Mouse (Mus musculus): ENCODE results near the gene Ndufc2. TPM values are rescaled to one million over a fixed set of nuclear protein-coding genes. Genes with fewer than 3 reads are reported as not detected.

Ndufc2 gene
- polyA plus RNA-seq, 1 experiment from 2014 or later = 384 TPM

DNA sequence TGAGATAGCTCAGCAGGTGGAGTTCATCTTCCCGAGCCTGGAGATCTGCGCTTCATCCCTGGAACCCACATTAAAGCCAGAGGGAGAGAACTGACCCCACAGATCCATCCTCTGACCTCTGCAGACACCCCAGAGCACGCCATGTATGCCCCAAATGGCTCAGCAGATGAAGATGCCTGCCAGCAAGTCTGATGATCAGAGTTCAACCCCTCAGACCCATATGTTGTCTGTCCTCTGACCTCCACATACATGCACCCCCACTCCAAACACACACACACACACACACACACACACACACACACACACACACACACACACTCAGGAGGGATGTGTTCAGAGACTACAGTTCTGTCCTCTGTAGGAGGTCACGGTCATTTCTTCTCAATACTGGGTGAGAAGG, 16.7 kb downstream of the Ndufc2 start:
- peaks cover 6% of the 10 kb centered on the region; the same call in 1 of the 2 replicates for H3K36me3 ChIP-seq
- H3K4me2 ChIP-seq = no peak overlapping the region
- H3K4me3 ChIP-seq (replicated peaks) = no peak overlapping the region
- H3K9me3 ChIP-seq = no peaks in the 10 kb centered on the region
- ATAC-seq (ENCODE audit: insufficient number of reproducible peaks, insufficient read depth, low FRiP score, low TSS enrichment, low read depth) = no peak
- H3K27ac ChIP-seq = no peak overlapping the region
- no peak overlapping the region for H3K9ac ChIP-seq (replicated peaks)
- 79% methylated on average over 4 of the region's 4 CpGs for WGBS
- H3K27me3 ChIP-seq = no peaks in the 10 kb centered on the region
- peaks cover 9% of the 10 kb centered on the region for H3K4me1 ChIP-seq (replicated peaks)

GRCm38 (mm10) chr7:97416906-97417777, 17.3 kb downstream of the Ndufc2 start, which contains the start of gene Thrsp:
Gene Thrsp, minus strand, starts transcription at chr7:97417730.
- H3K9ac ChIP-seq (replicated peaks) = no peak within 1 kb of the TSS
- WGBS = 83% methylated on average over 25 of the region's 25 CpGs
- no peaks in the 10 kb centered on the region for H3K9me3 ChIP-seq
- ATAC-seq (ENCODE audit: insufficient number of reproducible peaks, insufficient read depth, low FRiP score, low TSS enrichment, low read depth) = no peak
- peaks cover 9% of the 10 kb centered on the region for H3K4me1 ChIP-seq (replicated peaks)
- H3K4me3 ChIP-seq (replicated peaks) = no peak within 1 kb of the TSS
- no peak within 1 kb of the TSS for H3K27ac ChIP-seq
- H3K36me3 ChIP-seq = peaks cover 6% of the 10 kb centered on the region; the same call in 1 of the 2 replicates
- H3K4me2 ChIP-seq = no peak within 1 kb of the TSS
- H3K27me3 ChIP-seq = no peaks in the 10 kb centered on the region

GRCm38 (mm10) chr7:97418717-97419116, 18.9 kb downstream of the Ndufc2 start:
- Histone ChIP-seq H3K4me2 (no peak overlapping the region), H3K9me3 (no peaks in the 10 kb centered on the region), H3K27me3 (no peaks in the 10 kb centered on the region), H3K9ac (replicated peaks) (no peak overlapping the region), H3K4me1 (replicated peaks) (peaks cover 9% of the 10 kb centered on the region), H3K27ac (no peak overlapping the region), H3K4me3 (replicated peaks) (no peak overlapping the region), H3K36me3 (no peaks in the 10 kb centered on the region)
- 81% methylated on average over 5 of the region's 5 CpGs for WGBS
- no peak for ATAC-seq (ENCODE audit: insufficient number of reproducible peaks, insufficient read depth, low FRiP score, low TSS enrichment, low read depth)

- ATAC-seq (ENCODE audit: insufficient number of reproducible peaks, insufficient read depth, low FRiP score, low TSS enrichment, low read depth) = no peak
- no peaks in the 10 kb centered on the region for H3K36me3 ChIP-seq
- peaks cover 9% of the 10 kb centered on the region for H3K4me1 ChIP-seq (replicated peaks)
- H3K4me2 ChIP-seq = no peak overlapping the region
- no peak overlapping the region for H3K4me3 ChIP-seq (replicated peaks)
- no peaks in the 10 kb centered on the region for H3K9me3 ChIP-seq
- no peaks in the 10 kb centered on the region for H3K27me3 ChIP-seq
- H3K9ac ChIP-seq (replicated peaks) = no peak overlapping the region
- WGBS = 76% methylated on average over 5 of the region's 5 CpGs
- no peak overlapping the region for H3K27ac ChIP-seq
These were observed 19.4 kb downstream of the Ndufc2 start for GRCm38 (mm10) chr7:97419163-97419562.

DNA sequence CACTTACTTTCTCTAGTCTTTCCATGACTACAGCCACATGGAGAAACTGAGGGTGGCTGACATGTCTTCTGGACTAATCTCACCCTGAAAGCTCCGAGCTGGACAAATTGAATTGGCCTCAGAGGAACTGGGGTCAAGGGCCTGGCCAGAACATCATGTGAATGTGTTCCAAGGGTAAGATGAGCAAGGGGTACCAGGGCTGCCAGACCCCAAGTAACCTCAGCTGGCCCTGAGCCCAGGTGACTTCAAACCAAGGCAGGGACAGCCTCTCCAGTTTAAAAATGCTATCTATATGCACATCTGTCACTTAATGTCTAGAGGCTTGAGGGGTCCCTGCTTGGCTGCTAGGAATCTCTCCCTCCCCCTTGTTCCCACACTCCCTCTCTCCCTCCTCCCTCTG, 20.6 kb downstream of the Ndufc2 start:
- Histone ChIP-seq H3K27ac (no peak overlapping the region), H3K4me1 (replicated peaks) (peaks cover 6% of the 10 kb centered on the region), H3K27me3 (no peaks in the 10 kb centered on the region), H3K9me3 (no peaks in the 10 kb centered on the region), H3K4me3 (replicated peaks) (no peak overlapping the region), H3K9ac (replicated peaks) (no peak overlapping the region), H3K36me3 (no peaks in the 10 kb centered on the region), H3K4me2 (no peak overlapping the region)
- WGBS = 72% methylated on average over 1 of the region's 1 CpGs
- ATAC-seq (ENCODE audit: insufficient number of reproducible peaks, insufficient read depth, low FRiP score, low TSS enrichment, low read depth) = no peak

DNA sequence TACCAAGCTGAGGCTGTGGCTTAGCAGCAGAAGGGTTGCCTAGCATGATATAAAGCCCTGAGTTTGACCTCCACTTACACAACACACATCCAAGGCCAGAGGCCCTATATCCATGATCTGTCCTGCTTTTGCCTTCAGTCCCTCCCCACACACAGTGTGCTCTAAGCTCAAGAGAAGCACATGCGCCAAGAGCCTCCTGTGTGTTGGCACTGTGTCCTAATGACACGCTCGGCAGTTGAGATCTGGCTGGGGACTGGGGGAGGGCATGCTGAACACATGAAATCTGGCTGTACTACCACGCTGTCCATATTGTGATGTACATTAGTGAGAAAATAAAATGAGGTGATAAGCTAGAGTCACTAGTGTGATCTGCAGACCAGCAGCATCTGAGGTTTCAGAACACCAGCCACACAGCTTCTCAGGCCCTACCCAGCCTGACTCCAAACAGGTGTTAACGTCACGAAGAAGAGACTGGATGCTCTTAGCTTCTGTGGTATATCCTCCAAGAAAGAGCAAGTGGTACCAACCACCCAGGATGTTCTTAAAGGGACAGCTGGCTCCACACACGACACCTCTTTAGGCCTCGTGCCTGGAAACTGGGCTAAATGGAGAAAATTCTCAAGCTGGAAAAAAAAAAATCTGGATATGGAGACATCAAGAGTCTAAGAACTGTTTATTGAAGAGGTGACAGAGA, 21.3 kb downstream of the Ndufc2 start:
- Histone ChIP-seq H3K27me3 (no peaks in the 10 kb centered on the region), H3K36me3 (no peaks in the 10 kb centered on the region), H3K27ac (no peak overlapping the region), H3K9me3 (no peaks in the 10 kb centered on the region), H3K4me3 (replicated peaks) (no peak overlapping the region), H3K4me1 (replicated peaks) (0 out of 2 replicates have a peak, but pooled peaks cover 3% of the 10 kb centered on the region), H3K4me2 (no peak overlapping the region), H3K9ac (replicated peaks) (no peak overlapping the region)
- 87% methylated on average over 8 of the region's 8 CpGs for WGBS
- no peak for ATAC-seq (ENCODE audit: insufficient number of reproducible peaks, insufficient read depth, low FRiP score, low TSS enrichment, low read depth)

- Histone ChIP-seq H3K4me1 (replicated peaks) (0 out of 2 replicates have a peak, but pooled peaks cover 3% of the 10 kb centered on the region), H3K27me3 (no peaks in the 10 kb centered on the region), H3K9me3 (no peaks in the 10 kb centered on the region), H3K4me3 (replicated peaks) (no peak overlapping the region), H3K27ac (no peak overlapping the region), H3K4me2 (no peak overlapping the region), H3K9ac (replicated peaks) (no peak overlapping the region), H3K36me3 (no peaks in the 10 kb centered on the region)
- ATAC-seq (ENCODE audit: insufficient number of reproducible peaks, insufficient read depth, low FRiP score, low TSS enrichment, low read depth) = no peak
- 54% methylated on average over 5 of the region's 5 CpGs for WGBS
These were observed 24.0 kb downstream of the Ndufc2 start for GRCm38 (mm10) chr7:97423754-97424153.

DNA sequence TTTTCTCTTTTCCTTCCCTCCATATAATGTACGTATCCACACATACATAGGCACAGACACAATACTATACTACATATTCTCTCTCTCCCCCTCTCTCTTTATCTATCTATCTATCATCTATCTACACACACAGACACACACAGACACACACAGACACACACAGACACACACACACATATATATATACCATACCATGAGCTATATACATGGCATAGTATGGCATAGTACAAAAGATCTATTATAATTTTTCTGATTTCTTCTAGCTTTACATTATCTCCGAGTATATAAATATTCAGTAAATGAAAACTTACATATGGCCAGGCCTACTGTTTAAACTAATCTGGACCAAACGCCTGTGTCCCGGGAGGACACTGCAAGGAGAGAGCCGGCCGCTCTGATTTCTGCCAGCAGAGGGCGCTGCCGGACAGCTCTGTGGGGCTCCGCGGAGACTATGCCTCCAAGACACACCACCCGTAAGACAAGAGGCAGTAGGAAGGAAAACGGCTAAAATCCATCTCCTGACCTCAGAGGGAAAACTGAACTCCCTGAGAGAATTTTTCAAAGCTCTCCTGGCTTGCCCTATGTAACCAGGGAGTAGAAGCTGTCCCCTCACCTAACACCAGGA, 24.9 kb downstream of the Ndufc2 start:
- H3K36me3 ChIP-seq = no peaks in the 10 kb centered on the region
- H3K27ac ChIP-seq = no peak overlapping the region
- no peak overlapping the region for H3K4me2 ChIP-seq
- WGBS = 9% methylated on average over 12 of the region's 12 CpGs
- H3K27me3 ChIP-seq = no peaks in the 10 kb centered on the region
- H3K4me1 ChIP-seq (replicated peaks) = peaks cover 11% of the 10 kb centered on the region
- no peak overlapping the region for H3K9ac ChIP-seq (replicated peaks)
- H3K4me3 ChIP-seq (replicated peaks) = no peak overlapping the region
- peak; percentile 66; the same call in 1 of the 2 replicates for ATAC-seq (ENCODE audit: insufficient number of reproducible peaks, insufficient read depth, low FRiP score, low TSS enrichment, low read depth)
- H3K9me3 ChIP-seq = no peaks in the 10 kb centered on the region

DNA sequence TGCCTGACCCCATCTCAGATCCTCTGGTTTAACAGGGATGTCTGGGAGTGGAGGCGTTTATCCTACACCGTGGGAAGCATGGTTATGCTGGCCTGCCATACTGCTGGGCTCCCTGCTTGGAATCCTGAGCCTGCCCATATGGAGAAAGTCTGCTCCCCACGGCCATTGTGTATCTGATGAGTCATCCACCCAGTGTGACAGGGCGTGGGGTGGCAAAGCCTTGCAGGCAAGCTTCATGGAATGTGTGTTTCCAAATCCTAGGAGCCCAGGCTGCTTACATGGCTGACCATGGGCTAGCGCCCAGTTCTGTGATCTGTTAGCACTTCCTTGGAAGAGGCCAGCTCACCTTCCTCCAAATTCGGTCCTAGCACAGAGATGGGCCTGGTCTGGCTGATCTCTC, 26.8 kb downstream of the Ndufc2 start:
- Histone ChIP-seq H3K4me1 (replicated peaks) (peaks cover 21% of the 10 kb centered on the region), H3K9me3 (no peaks in the 10 kb centered on the region), H3K9ac (replicated peaks) (peak overlapping the region; percentile 2; the same call in 1 of the 2 replicates), H3K27ac (no peak overlapping the region), H3K4me2 (no peak overlapping the region), H3K27me3 (no peaks in the 10 kb centered on the region), H3K36me3 (no peaks in the 10 kb centered on the region), H3K4me3 (replicated peaks) (no peak overlapping the region)
- 72% methylated on average over 6 of the region's 6 CpGs for WGBS
- no peak for ATAC-seq (ENCODE audit: insufficient number of reproducible peaks, insufficient read depth, low FRiP score, low TSS enrichment, low read depth)

DNA sequence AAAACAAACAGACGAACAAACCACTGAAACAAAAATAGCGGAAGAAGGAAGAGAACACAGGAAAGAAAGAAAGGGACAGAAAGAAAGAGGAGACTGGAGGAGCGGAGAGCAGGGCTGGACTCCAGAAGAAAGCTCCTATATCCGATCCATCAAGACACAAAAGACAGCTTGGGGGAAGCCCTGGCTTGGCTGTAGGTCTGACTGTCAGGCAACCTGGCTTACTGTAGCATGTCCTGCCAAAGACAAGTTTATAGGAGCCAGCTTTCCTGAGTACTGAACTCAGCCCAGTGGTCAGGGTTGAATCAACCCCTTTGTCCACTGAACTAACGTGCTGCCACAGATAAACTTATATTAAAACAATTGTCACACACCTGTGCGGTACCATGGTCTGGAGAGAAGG, 27.5 kb downstream of the Ndufc2 start:
- 89% methylated on average over 6 of the region's 6 CpGs for WGBS
- no peaks in the 10 kb centered on the region for H3K27me3 ChIP-seq
- no peak overlapping the region for H3K9ac ChIP-seq (replicated peaks)
- H3K9me3 ChIP-seq = no peaks in the 10 kb centered on the region
- ATAC-seq (ENCODE audit: insufficient number of reproducible peaks, insufficient read depth, low FRiP score, low TSS enrichment, low read depth) = no peak
- no peaks in the 10 kb centered on the region for H3K36me3 ChIP-seq
- no peak overlapping the region for H3K27ac ChIP-seq
- H3K4me1 ChIP-seq (replicated peaks) = peaks cover 21% of the 10 kb centered on the region
- H3K4me3 ChIP-seq (replicated peaks) = no peak overlapping the region
- no peak overlapping the region for H3K4me2 ChIP-seq

- no peaks in the 10 kb centered on the region for H3K9me3 ChIP-seq
These were observed 28.1 kb downstream of the Ndufc2 start for GRCm38 (mm10) chr7:97427778-97428420.

More at GRCm38 (mm10) chr7:97427778-97428420, 28.1 kb downstream of the Ndufc2 start:
- WGBS = 84% methylated on average over 5 of the region's 5 CpGs
- no peak overlapping the region for H3K4me3 ChIP-seq (replicated peaks)
- no peak overlapping the region for H3K9ac ChIP-seq (replicated peaks)
- no peak overlapping the region for H3K4me2 ChIP-seq
- peaks cover 21% of the 10 kb centered on the region for H3K4me1 ChIP-seq (replicated peaks)
- H3K27me3 ChIP-seq = no peaks in the 10 kb centered on the region
- no peak overlapping the region for H3K27ac ChIP-seq
- ATAC-seq (ENCODE audit: insufficient number of reproducible peaks, insufficient read depth, low FRiP score, low TSS enrichment, low read depth) = no peak
- H3K36me3 ChIP-seq = no peaks in the 10 kb centered on the region

All from limb, embryonic 12.5 days (tissue).